Mouse (Mus musculus): ENCODE measurements around the gene Mymx.

- no peak for TF ChIP-seq POLR2A (IDR thresholded peaks at IDR 0.05; ENCODE audit: borderline replicate concordance, extremely low read depth, insufficient read depth, insufficient read length, poor library complexity, severe bottlenecking)
- peak; percentile 79 for TF ChIP-seq CTCF (IDR thresholded peaks at IDR 0.05; ENCODE audit: borderline replicate concordance, extremely low read depth, insufficient read depth, insufficient read length)
Measured at GRCm38 (mm10) chr17:45642701-45643100, 40.8 kb upstream of the Mymx start.

All from brain, embryonic 14.5 days (tissue).